Mouse (Mus musculus): ENCODE results near the gene 1700014D04Rik.

GRCm38 (mm10) chr13:59728378-59729093 lies 18.0 kb downstream of the 1700014D04Rik start:
- TF ChIP-seq CTCF (IDR thresholded peaks at IDR 0.05; ENCODE audit: borderline replicate concordance, insufficient read depth, low read depth, low read length) = peak; percentile 97
- no peak for TF ChIP-seq POLR2A (IDR thresholded peaks at IDR 0.05; ENCODE audit: borderline replicate concordance, insufficient read depth, low read length)

Measured in cerebellum, adult 2 months (tissue).